Mouse (Mus musculus): ENCODE measurements around the gene Itpk1. TPM values are rescaled to one million over a fixed set of nuclear protein-coding genes. Genes with fewer than 3 reads are reported as not detected.

Itpk1 gene
- 34.8 and 40.6 TPM in 2 replicates for polyA plus RNA-seq (2014; fragmentation: Nextera tagmentation; extraction: Ambion mirVana)

GRCm38 (mm10) chr12:102704457-102705198 lies at the start of gene Itpk1:
TSS of gene Itpk1 (minus strand) at chr12:102704930.
- peak; percentile 87 for ATAC-seq (ENCODE audit: low read depth)
- under 1% methylated on average over 80 of the region's 105 CpGs for WGBS
- Histone ChIP-seq H3K4me1 (ENCODE audit: control insufficient read depth, insufficient read depth, low read length) (peaks cover 19% of the 10 kb centered on the region), H3K9ac (replicated peaks; ENCODE audit: low read depth, low read length) (peak within 1 kb of the TSS; percentile 78), H3K4me2 (ENCODE audit: low read depth, low read length) (peak within 1 kb of the TSS; percentile 71), H3K36me3 (ENCODE audit: control insufficient read depth, insufficient read depth, low read length) (no peaks in the 10 kb centered on the region), H3K4me3 (ENCODE audit: low read depth, low read length) (peak within 1 kb of the TSS; percentile 58), H3K27me3 (ENCODE audit: control insufficient read depth, insufficient read depth, low read length) (no peaks in the 10 kb centered on the region), H3K9me3 (ENCODE audit: control insufficient read depth, low read length) (no peaks in the 10 kb centered on the region), H3K27ac (ENCODE audit: low read depth, low read length) (peak within 1 kb of the TSS; percentile 93)

- no peak overlapping the region for H3K4me3 ChIP-seq (ENCODE audit: low read depth, low read length)
- peaks cover 4% of the 10 kb centered on the region; the same call in 1 of the 2 replicates for H3K36me3 ChIP-seq (ENCODE audit: control insufficient read depth, insufficient read depth, low read length)
- no peak overlapping the region for H3K27ac ChIP-seq (ENCODE audit: low read depth, low read length)
- no peak overlapping the region for H3K9ac ChIP-seq (replicated peaks; ENCODE audit: low read depth, low read length)
- H3K4me2 ChIP-seq (ENCODE audit: low read depth, low read length), result no peak overlapping the region
- H3K4me1 ChIP-seq (ENCODE audit: control insufficient read depth, insufficient read depth, low read length), result peaks cover 10% of the 10 kb centered on the region
- 95% methylated on average over 3 of the region's 3 CpGs for WGBS
- no peaks in the 10 kb centered on the region for H3K9me3 ChIP-seq (ENCODE audit: control insufficient read depth, low read length)
- no peaks in the 10 kb centered on the region for H3K27me3 ChIP-seq (ENCODE audit: control insufficient read depth, insufficient read depth, low read length)
- no peak for ATAC-seq (ENCODE audit: low read depth)
These were observed 43.5 kb upstream of the Itpk1 start for GRCm38 (mm10) chr12:102748256-102748655.

DNA sequence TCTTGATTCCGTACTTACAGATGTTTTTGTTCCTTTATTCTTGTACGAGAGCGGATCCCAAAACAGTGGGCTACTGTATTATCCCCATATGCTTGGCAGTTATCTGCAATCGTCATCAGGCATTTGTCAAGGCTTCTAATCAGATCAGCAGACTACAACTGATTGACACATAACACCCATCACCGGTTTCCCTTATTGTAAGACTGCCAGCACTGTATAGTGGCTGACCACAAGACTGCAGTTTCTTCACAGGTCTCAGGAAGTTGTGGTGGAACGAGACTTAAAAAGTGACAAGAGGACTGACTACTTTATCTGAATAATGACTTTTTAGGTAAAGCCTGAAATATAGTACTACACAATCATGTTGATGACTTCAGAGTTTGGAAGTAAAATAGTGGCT lies 40.1 kb upstream of the Itpk1 start:
- Histone ChIP-seq H3K4me2 (ENCODE audit: low read depth, low read length) (peak overlapping the region; percentile 88; the same call in 1 of the 2 replicates), H3K4me1 (ENCODE audit: control insufficient read depth, insufficient read depth, low read length) (peaks cover 22% of the 10 kb centered on the region), H3K27ac (ENCODE audit: low read depth, low read length) (no peak overlapping the region), H3K9me3 (ENCODE audit: control insufficient read depth, low read length) (no peaks in the 10 kb centered on the region), H3K27me3 (ENCODE audit: control insufficient read depth, insufficient read depth, low read length) (no peaks in the 10 kb centered on the region), H3K9ac (replicated peaks; ENCODE audit: low read depth, low read length) (no peak overlapping the region), H3K36me3 (ENCODE audit: control insufficient read depth, insufficient read depth, low read length) (peaks cover 8% of the 10 kb centered on the region; the same call in 1 of the 2 replicates), H3K4me3 (ENCODE audit: low read depth, low read length) (no peak overlapping the region)
- no peak for ATAC-seq (ENCODE audit: low read depth)
- 63% methylated on average over 6 of the region's 6 CpGs for WGBS

DNA sequence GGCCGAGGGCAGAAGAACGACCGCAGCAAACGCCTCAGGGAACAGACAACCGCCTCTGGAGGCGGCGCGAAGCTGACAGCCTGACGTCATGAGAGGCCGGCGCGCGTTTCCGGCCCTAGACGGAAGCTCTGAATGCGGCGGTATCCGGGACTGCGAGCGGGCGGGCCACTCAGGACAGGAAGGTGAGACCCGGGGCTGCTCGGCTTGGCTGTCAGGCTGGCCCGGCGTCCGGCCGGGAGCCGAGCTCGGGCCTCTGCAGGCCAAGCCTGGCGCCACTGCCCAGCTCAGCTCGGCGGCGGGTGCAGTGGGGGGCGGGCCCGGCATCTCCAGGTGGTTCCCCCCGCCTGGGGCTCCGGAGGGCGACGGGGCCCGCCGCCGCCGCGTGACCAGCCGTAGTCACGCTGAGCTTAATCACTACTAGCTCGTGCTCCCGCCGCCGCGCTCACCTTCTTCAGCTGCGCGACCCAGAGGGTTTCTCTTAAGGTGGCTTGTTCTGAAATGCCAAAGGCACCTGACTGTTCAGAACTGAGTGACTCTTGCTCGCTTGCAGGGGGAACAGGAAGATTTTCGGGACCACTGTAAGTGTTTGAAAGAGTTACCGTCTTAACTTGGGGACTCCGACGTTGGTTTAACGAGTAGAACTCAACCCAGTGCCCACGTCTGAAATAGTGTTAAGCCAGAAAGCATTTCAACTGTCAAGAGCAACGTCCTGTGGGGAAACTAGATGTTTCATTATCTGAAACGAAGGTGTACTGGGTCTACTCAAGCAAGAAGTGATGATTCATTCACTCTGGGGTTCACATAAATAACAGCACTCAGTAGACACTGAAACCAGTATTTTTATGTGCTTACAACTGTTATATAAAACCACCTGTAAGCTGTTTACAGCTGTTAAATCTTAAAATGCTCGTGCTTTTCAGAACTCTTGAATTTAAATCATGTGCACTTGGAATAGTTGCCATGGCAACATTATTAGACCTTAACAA lies 39.2 kb upstream of the Itpk1 start, which contains the start of the genes Moap1 and Tmem251:
Moap1 (minus strand) TSS at position 73 of the 986 bp plus-strand sequence.
Tmem251 (plus strand) TSS at position 174 of the 986 bp plus-strand sequence.
- H3K4me2 ChIP-seq (ENCODE audit: low read depth, low read length), result peak within 1 kb of the TSS; percentile 88
- ATAC-seq (ENCODE audit: low read depth), result peak; percentile 98
- H3K9ac ChIP-seq (replicated peaks; ENCODE audit: low read depth, low read length), result peak within 1 kb of the TSS; percentile 76
- H3K27ac ChIP-seq (ENCODE audit: low read depth, low read length), result peak within 1 kb of the TSS; percentile 92
- H3K4me3 ChIP-seq (ENCODE audit: low read depth, low read length), result peak within 1 kb of the TSS; percentile 60
- H3K27me3 ChIP-seq (ENCODE audit: control insufficient read depth, insufficient read depth, low read length), result no peaks in the 10 kb centered on the region
- H3K36me3 ChIP-seq (ENCODE audit: control insufficient read depth, insufficient read depth, low read length), result peaks cover 8% of the 10 kb centered on the region; the same call in 1 of the 2 replicates
- peaks cover 22% of the 10 kb centered on the region for H3K4me1 ChIP-seq (ENCODE audit: control insufficient read depth, insufficient read depth, low read length)
- no peaks in the 10 kb centered on the region for H3K9me3 ChIP-seq (ENCODE audit: control insufficient read depth, low read length)
- under 1% methylated on average over 57 of the region's 63 CpGs for WGBS

- H3K9me3 ChIP-seq (ENCODE audit: control insufficient read depth, low read length), result no peaks in the 10 kb centered on the region
- peak; percentile 60 for ATAC-seq (ENCODE audit: low read depth)
- peaks cover 22% of the 10 kb centered on the region for H3K4me1 ChIP-seq (ENCODE audit: control insufficient read depth, insufficient read depth, low read length)
- H3K4me2 ChIP-seq (ENCODE audit: low read depth, low read length), result peak overlapping the region; percentile 88
- WGBS, result under 1% methylated on average over 33 of the region's 33 CpGs
- peaks cover 8% of the 10 kb centered on the region; the same call in 1 of the 2 replicates for H3K36me3 ChIP-seq (ENCODE audit: control insufficient read depth, insufficient read depth, low read length)
- H3K9ac ChIP-seq (replicated peaks; ENCODE audit: low read depth, low read length), result peak overlapping the region; percentile 76
- H3K27me3 ChIP-seq (ENCODE audit: control insufficient read depth, insufficient read depth, low read length), result no peaks in the 10 kb centered on the region
- H3K4me3 ChIP-seq (ENCODE audit: low read depth, low read length), result peak overlapping the region; percentile 60
- peak overlapping the region; percentile 92 for H3K27ac ChIP-seq (ENCODE audit: low read depth, low read length)
These were observed 38.4 kb upstream of the Itpk1 start for GRCm38 (mm10) chr12:102743036-102743588.

GRCm38 (mm10) chr12:102742056-102742455 lies 37.3 kb upstream of the Itpk1 start:
- H3K4me3 ChIP-seq (ENCODE audit: low read depth, low read length), result peak overlapping the region; percentile 60; the same call in 1 of the 2 replicates

GRCm38 (mm10) chr12:102740285-102740684 lies 35.6 kb upstream of the Itpk1 start:
- 64% methylated on average over 3 of the region's 3 CpGs for WGBS
- Histone ChIP-seq H3K4me1 (ENCODE audit: control insufficient read depth, insufficient read depth, low read length) (peaks cover 22% of the 10 kb centered on the region), H3K4me3 (ENCODE audit: low read depth, low read length) (no peak overlapping the region), H3K9ac (replicated peaks; ENCODE audit: low read depth, low read length) (no peak overlapping the region), H3K4me2 (ENCODE audit: low read depth, low read length) (no peak overlapping the region), H3K27ac (ENCODE audit: low read depth, low read length) (no peak overlapping the region), H3K9me3 (ENCODE audit: control insufficient read depth, low read length) (no peaks in the 10 kb centered on the region), H3K36me3 (ENCODE audit: control insufficient read depth, insufficient read depth, low read length) (0 out of 2 replicates have a peak, but pooled peaks cover 4% of the 10 kb centered on the region), H3K27me3 (ENCODE audit: control insufficient read depth, insufficient read depth, low read length) (no peaks in the 10 kb centered on the region)
- no peak for ATAC-seq (ENCODE audit: low read depth)

More at GRCm38 (mm10) chr12:102742056-102742455, 37.3 kb upstream of the Itpk1 start:
- Histone ChIP-seq H3K9me3 (ENCODE audit: control insufficient read depth, low read length) (no peaks in the 10 kb centered on the region), H3K27me3 (ENCODE audit: control insufficient read depth, insufficient read depth, low read length) (no peaks in the 10 kb centered on the region), H3K4me2 (ENCODE audit: low read depth, low read length) (peak overlapping the region; percentile 88), H3K4me1 (ENCODE audit: control insufficient read depth, insufficient read depth, low read length) (peaks cover 22% of the 10 kb centered on the region), H3K9ac (replicated peaks; ENCODE audit: low read depth, low read length) (no peak overlapping the region), H3K27ac (ENCODE audit: low read depth, low read length) (no peak overlapping the region), H3K36me3 (ENCODE audit: control insufficient read depth, insufficient read depth, low read length) (0 out of 2 replicates have a peak, but pooled peaks cover 4% of the 10 kb centered on the region)
- ATAC-seq (ENCODE audit: low read depth), result no peak
- 88% methylated on average over 7 of the region's 7 CpGs for WGBS

DNA sequence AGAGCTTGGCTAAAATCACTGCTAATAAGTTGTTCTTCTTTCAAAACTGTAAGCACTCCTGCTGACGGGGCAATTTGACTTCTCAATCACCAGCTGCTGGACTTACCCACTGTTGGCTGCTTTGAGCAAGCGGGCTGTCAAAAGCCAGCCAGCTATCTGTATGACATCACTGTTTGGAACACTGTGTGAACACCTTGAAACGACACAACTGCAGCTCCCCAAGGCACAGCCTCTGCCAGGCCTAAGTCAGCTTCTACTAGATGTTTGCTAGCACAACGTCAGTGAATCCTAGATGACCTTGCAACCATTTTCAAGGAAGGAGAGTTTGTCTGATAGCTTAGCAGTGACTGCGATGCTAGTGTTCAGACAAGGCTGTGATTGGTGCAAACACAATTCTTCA lies 34.4 kb upstream of the Itpk1 start:
- H3K36me3 ChIP-seq (ENCODE audit: control insufficient read depth, insufficient read depth, low read length), result 0 out of 2 replicates have a peak, but pooled peaks cover 4% of the 10 kb centered on the region
- H3K27ac ChIP-seq (ENCODE audit: low read depth, low read length), result no peak overlapping the region
- H3K27me3 ChIP-seq (ENCODE audit: control insufficient read depth, insufficient read depth, low read length), result no peaks in the 10 kb centered on the region
- peaks cover 13% of the 10 kb centered on the region for H3K4me1 ChIP-seq (ENCODE audit: control insufficient read depth, insufficient read depth, low read length)
- H3K9ac ChIP-seq (replicated peaks; ENCODE audit: low read depth, low read length), result no peak overlapping the region
- no peak overlapping the region for H3K4me2 ChIP-seq (ENCODE audit: low read depth, low read length)
- H3K9me3 ChIP-seq (ENCODE audit: control insufficient read depth, low read length), result no peaks in the 10 kb centered on the region
- WGBS, result 84% methylated on average over 5 of the region's 5 CpGs
- H3K4me3 ChIP-seq (ENCODE audit: low read depth, low read length), result no peak overlapping the region
- no peak for ATAC-seq (ENCODE audit: low read depth)

Data from neural tube, embryonic 14.5 days (tissue).